21 mouse cellular contexts compared by ENCODE assay signal in genomic region chr17:32003251-32003650, GRCm38 (mm10). TPM values are rescaled to one million over a fixed set of nuclear protein-coding genes. Genes with fewer than 3 reads are reported as not detected.
A peak's percentile ranks its signal among the peaks of the same experiment; 100 is the strongest.
DNase-seq lines count a peak whose midpoint lies in the region; TF ChIP-seq lines count a peak whose summit lies in the region.
"Had no signal": no experiment of that assay in that cellular context is flagged by ENCODE, and none has a peak within 500 bp of the region (broad histone marks: within the 10 kb centered on the region; RNA-seq: fewer than 3 reads in every experiment).

No protein-coding gene starts in this region.

- H3K36me3 ChIP-seq in C2C12 (ENCODE audit: control insufficient read depth, insufficient read depth) = no peaks in the 10 kb centered on the region
- no peaks in the 10 kb centered on the region for H3K36me3 ChIP-seq in embryonic facial prominence, embryonic 10.5 days (replicated peaks)
- no peaks in the 10 kb centered on the region for H3K36me3 ChIP-seq in forebrain, embryonic 10.5 days (replicated peaks)
- H3K36me3 ChIP-seq: embryonic facial prominence, embryonic 13.5 days; embryonic facial prominence, embryonic 15.5 days; forebrain, embryonic 15.5 days had no signal

- peak; percentile 64 for DNase-seq in 3134 (ENCODE audit: extremely low read depth, insufficient read length, low spot score)
- DNase-seq in brain, adult 2 months (ENCODE audit: low read depth, low spot score) = peak; percentile 19
- DNase-seq in embryonic facial prominence, embryonic 10.5 days (ENCODE audit: low spot score) = no peak
- no peak for DNase-seq in forebrain, embryonic 10.5 days (ENCODE audit: extremely low spot score, low spot score)
- DNase-seq: adrenal gland, adult 8-10 months; adrenal gland, postnatal 14 days; adrenal gland, postnatal 36 days; B cell, adult 2 months; cerebellum, adult 11-12 months; cerebellum, adult 2 months; cerebellum, adult 9-10 months; cerebellum, postnatal 10 days; cerebellum, postnatal 25 days; forebrain, postnatal 0 days had no signal

- WGBS in embryonic facial prominence, embryonic 10.5 days = 89% methylated on average over 3 of the region's 3 CpGs
- 89% methylated on average over 3 of the region's 3 CpGs for WGBS in forebrain, embryonic 10.5 days

- no peak overlapping the region for H3K4me3 ChIP-seq in C2C12 (ENCODE audit: insufficient read depth, poor library complexity, severe bottlenecking)
- H3K4me3 ChIP-seq in embryonic facial prominence, embryonic 10.5 days = no peak overlapping the region
- H3K4me3 ChIP-seq in forebrain, embryonic 10.5 days = no peak overlapping the region
- H3K4me3 ChIP-seq: embryonic facial prominence, embryonic 13.5 days; embryonic facial prominence, embryonic 15.5 days; erythroblast, embryonic 14.5 days; forebrain, embryonic 13.5 days; forebrain, embryonic 15.5 days had no signal

- no peak overlapping the region for H3ac ChIP-seq in C2C12 (ENCODE audit: control insufficient read depth, insufficient read length, low read depth)

- H3K27ac ChIP-seq in embryonic facial prominence, embryonic 10.5 days (replicated peaks) = no peak overlapping the region
- no peak overlapping the region for H3K27ac ChIP-seq in forebrain, embryonic 10.5 days
- H3K27ac ChIP-seq: embryonic facial prominence, embryonic 13.5 days; embryonic facial prominence, embryonic 15.5 days; forebrain, embryonic 13.5 days; forebrain, embryonic 15.5 days had no signal

- no peaks in the 10 kb centered on the region for H3K4me1 ChIP-seq in embryonic facial prominence, embryonic 10.5 days
- H3K4me1 ChIP-seq in forebrain, embryonic 10.5 days = no peaks in the 10 kb centered on the region
- H3K4me1 ChIP-seq: embryonic facial prominence, embryonic 13.5 days; embryonic facial prominence, embryonic 15.5 days; forebrain, embryonic 13.5 days; forebrain, embryonic 15.5 days had no signal

- H3K9me3 ChIP-seq in embryonic facial prominence, embryonic 10.5 days = 0 out of 2 replicates have a peak, but pooled peaks cover 5% of the 10 kb centered on the region
- no peaks in the 10 kb centered on the region for H3K9me3 ChIP-seq in forebrain, embryonic 10.5 days
- H3K9me3 ChIP-seq: embryonic facial prominence, embryonic 13.5 days; embryonic facial prominence, embryonic 15.5 days; forebrain, embryonic 13.5 days; forebrain, embryonic 15.5 days had no signal

- H3K79me3 ChIP-seq in C2C12 (ENCODE audit: low read depth) = no peaks in the 10 kb centered on the region

- H3K79me2 ChIP-seq in C2C12 (ENCODE audit: control insufficient read depth, insufficient read depth) = no peaks in the 10 kb centered on the region

- no peaks in the 10 kb centered on the region for H3K27me3 ChIP-seq in C2C12 (ENCODE audit: control insufficient read depth, insufficient read depth, insufficient read length)
- H3K27me3 ChIP-seq in embryonic facial prominence, embryonic 10.5 days (replicated peaks; ENCODE audit: low read depth, poor library complexity, severe bottlenecking) = no peaks in the 10 kb centered on the region
- no peaks in the 10 kb centered on the region for H3K27me3 ChIP-seq in forebrain, embryonic 10.5 days (ENCODE audit: poor library complexity, severe bottlenecking)
- H3K27me3 ChIP-seq: embryonic facial prominence, embryonic 13.5 days; embryonic facial prominence, embryonic 15.5 days; forebrain, embryonic 13.5 days; forebrain, embryonic 15.5 days; Patski had no signal

- no peak for TF ChIP-seq CTCF in C2C12 (IDR thresholded peaks at IDR 0.05; ENCODE audit: control insufficient read depth, insufficient read depth, insufficient read length)

TF ChIP-seq in C2C12, 6 proteins besides CTCF, POLR2A, EP300 and RAD21:
- TF ChIP-seq USF1 (IDR thresholded peaks at IDR 0.05; ENCODE audit: low read depth) (no peak), MYOG (IDR thresholded peaks at IDR 0.05; ENCODE audit: control insufficient read depth, extremely low read depth, insufficient read length) (no peak), MAX (IDR thresholded peaks at IDR 0.05) (no peak), FOSL1 (IDR thresholded peaks at IDR 0.05; ENCODE audit: insufficient read depth, low read length, poor library complexity, severe bottlenecking) (peak; percentile 7)

RNA-seq across cellular contexts. Expression of gene Rrp1b, which starts 32.6 kb away (rescaled TPM):
- 21.0 TPM for polyA plus RNA-seq in C2C12 (2012; fragmentation: generic; extraction: Trizol)
- 109 and 122 TPM in 2 replicates for polyA plus RNA-seq in embryonic facial prominence, embryonic 10.5 days (2016; fragmentation: Nextera tagmentation; extraction: Ambion mirVana)
- 107 and 109 TPM in 2 replicates for polyA plus RNA-seq in forebrain, embryonic 10.5 days (2016; fragmentation: Nextera tagmentation; extraction: Ambion mirVana)

RNA-seq across cellular contexts. Expression of gene Hsf2bp, which starts 32.9 kb away (rescaled TPM):
- polyA plus RNA-seq in C2C12 (2012; fragmentation: generic; extraction: Trizol) = 1.1 TPM
- polyA plus RNA-seq in embryonic facial prominence, embryonic 10.5 days (2016; fragmentation: Nextera tagmentation; extraction: Ambion mirVana) = 0.44 and 0.54 TPM in 2 replicates
- 0.38 and 0.52 TPM in 2 replicates for polyA plus RNA-seq in forebrain, embryonic 10.5 days (2016; fragmentation: Nextera tagmentation; extraction: Ambion mirVana)
- polyA plus RNA-seq: erythroblast, embryonic 14.5 days had no signal

Comparison
In these comparisons a context has a peak if more than half of its experiments do, and no peak if none do; other contexts are left out.
1. DNase-seq: peak in 3134 (single experiment) and brain, adult 2 months (single experiment); none in embryonic facial prominence, embryonic 10.5 days (single experiment) and forebrain, embryonic 10.5 days (single experiment).